Mouse (Mus musculus) ES-Bruce4 (cell line): ENCODE data around the gene Col7a1.

Experiments used
- EP300 ChIP-seq: IDR thresholded peaks from 2 replicates; pipeline ENCODE4 v1.6.1; 2011; ENCODE audit warnings: low read depth, low read length; ENCODE audit not compliant: insufficient read depth
- POLR2A ChIP-seq: IDR thresholded peaks from one replicate; pipeline ENCODE4 v1.8.1; 2011; ENCODE audit warnings: low read length; ENCODE audit not compliant: insufficient read depth

GRCm38 (mm10) chr9:108976483-108976882, 23.1 kb downstream of the Col7a1 start:
- no peak for TF ChIP-seq EP300
- TF ChIP-seq POLR2A = no peak
